Mouse (Mus musculus) midbrain, postnatal 0 days (tissue): ENCODE data around the gene Mrc2. TPM values are rescaled to one million over a fixed set of nuclear protein-coding genes. Genes with fewer than 3 reads are reported as not detected.

Source experiments
- ATAC-seq: fragments of 200-750 bp; cut with Nextera tagmentation; 2 replicates; pipeline ENCODE4 v1.8.0; 2017; ENCODE audit warnings: moderate number of reproducible peaks, mild to moderate bottlenecking, moderate TSS enrichment, moderate library complexity; ENCODE audit not compliant: low FRiP score
- DNase-seq: peaks from one replicate; pipeline ENCODE4 v3.0.0-alpha.2; 2015; ENCODE audit warnings: low spot score
- H3K27ac ChIP-seq: fragments of 300-500 bp; sonication (generic); 2 replicates; pipeline ENCODE4 v1.5.1; 2014; ENCODE audit warnings: low read depth, mild to moderate bottlenecking, low read length, mixed read lengths
- H3K27me3 ChIP-seq: fragments of 300-500 bp; sonication (generic); 2 replicates; pipeline ENCODE4 v1.6.1; 2014; ENCODE audit warnings: low read length, control low read depth, mixed read lengths; ENCODE audit not compliant: insufficient read depth
- H3K36me3 ChIP-seq: fragments of 300-500 bp; sonication (generic); 2 replicates; pipeline ENCODE4 v1.6.1; 2014; ENCODE audit warnings: low read length, control low read depth, mixed read lengths; ENCODE audit not compliant: insufficient read depth
- H3K4me1 ChIP-seq: fragments of 300-500 bp; sonication (generic); 2 replicates; pipeline ENCODE4 v1.6.1; 2014; ENCODE audit warnings: mild to moderate bottlenecking, control low read depth, antibody characterized with exemption, low read length, mixed read lengths; ENCODE audit not compliant: insufficient read depth
- H3K4me2 ChIP-seq: fragments of 300-500 bp; sonication (generic); 2 replicates; pipeline ENCODE4 v1.6.1; 2014; ENCODE audit warnings: low read depth, mild to moderate bottlenecking, low read length, mixed read lengths; ENCODE audit not compliant: poor library complexity, severe bottlenecking
- H3K4me3 ChIP-seq: fragments of 300-500 bp; sonication (generic); 2 replicates; pipeline ENCODE4 v1.5.1; 2014; ENCODE audit warnings: low read depth, mild to moderate bottlenecking, low read length, moderate library complexity
- H3K9ac ChIP-seq: fragments of 300-500 bp; sonication (generic); replicated peaks from 2 replicates; pipeline ENCODE4 v1.6.1; 2014; ENCODE audit warnings: mild to moderate bottlenecking, low read length, moderate library complexity, mixed read lengths; ENCODE audit not compliant: poor library complexity, severe bottlenecking
- H3K9me3 ChIP-seq: fragments of 300-500 bp; sonication (generic); 2 replicates; pipeline ENCODE4 v1.6.1; 2016; ENCODE audit warnings: low read length, control low read depth
- CTCF ChIP-seq: IDR thresholded peaks from 2 replicates; pipeline ENCODE4 v1.5.1; 2016; ENCODE audit warnings: antibody characterized with exemption, mild to moderate bottlenecking
- WGBS: fragments of 180-500 bp; shearing (Covaris S2); extraction: QIAGEN DNeasy Blood & Tissue Kit; methylation state at CpG from one replicate; pipeline ENCODE4 v1.1.7; 2014; 5-methylcytosine and 5-hydroxymethylcytosine counted together
- polyA plus RNA-seq: library from polyadenylated mRNA; unstranded; fragments of >200 nt; fragmentation: Nextera tagmentation; extraction: Ambion mirVana; gene quantifications from 2 replicates; pipeline ENCODE4 v1.2.1, GENCODE M21; 2015
- total RNA-seq: library from RNA; depleted of rRNA; stranded (reverse); fragments of >200 nt; gene quantifications from 2 replicates; pipeline ENCODE4 v1.2.3, GENCODE M21; 2014

Mrc2 gene
- total and polyA plus RNA-seq, 2 experiments from 2014 or later = 3.4 to 20.5 TPM

DNA sequence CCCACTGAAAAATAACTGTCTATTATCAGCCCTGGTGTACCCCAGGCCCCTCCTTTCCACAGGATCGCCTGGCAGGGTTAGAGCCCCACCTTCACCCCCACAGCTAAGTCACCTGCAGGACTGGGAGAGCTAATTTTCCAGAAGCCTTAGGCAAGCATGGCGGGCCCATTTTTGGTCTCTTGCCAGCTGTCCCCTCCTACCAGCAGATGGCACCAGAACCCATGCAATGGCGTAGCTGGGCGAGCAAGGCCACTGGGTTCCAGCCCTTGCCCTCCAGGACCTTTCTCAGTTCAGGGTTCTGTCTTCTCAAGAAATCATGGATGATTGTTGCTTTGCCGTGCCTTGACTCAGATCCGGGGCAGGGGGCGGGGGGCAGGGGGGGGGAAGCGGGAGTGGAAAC, 40.0 kb downstream of the Mrc2 start:
- peak; percentile 36; the same call in 1 of the 2 replicates for ATAC-seq

DNA sequence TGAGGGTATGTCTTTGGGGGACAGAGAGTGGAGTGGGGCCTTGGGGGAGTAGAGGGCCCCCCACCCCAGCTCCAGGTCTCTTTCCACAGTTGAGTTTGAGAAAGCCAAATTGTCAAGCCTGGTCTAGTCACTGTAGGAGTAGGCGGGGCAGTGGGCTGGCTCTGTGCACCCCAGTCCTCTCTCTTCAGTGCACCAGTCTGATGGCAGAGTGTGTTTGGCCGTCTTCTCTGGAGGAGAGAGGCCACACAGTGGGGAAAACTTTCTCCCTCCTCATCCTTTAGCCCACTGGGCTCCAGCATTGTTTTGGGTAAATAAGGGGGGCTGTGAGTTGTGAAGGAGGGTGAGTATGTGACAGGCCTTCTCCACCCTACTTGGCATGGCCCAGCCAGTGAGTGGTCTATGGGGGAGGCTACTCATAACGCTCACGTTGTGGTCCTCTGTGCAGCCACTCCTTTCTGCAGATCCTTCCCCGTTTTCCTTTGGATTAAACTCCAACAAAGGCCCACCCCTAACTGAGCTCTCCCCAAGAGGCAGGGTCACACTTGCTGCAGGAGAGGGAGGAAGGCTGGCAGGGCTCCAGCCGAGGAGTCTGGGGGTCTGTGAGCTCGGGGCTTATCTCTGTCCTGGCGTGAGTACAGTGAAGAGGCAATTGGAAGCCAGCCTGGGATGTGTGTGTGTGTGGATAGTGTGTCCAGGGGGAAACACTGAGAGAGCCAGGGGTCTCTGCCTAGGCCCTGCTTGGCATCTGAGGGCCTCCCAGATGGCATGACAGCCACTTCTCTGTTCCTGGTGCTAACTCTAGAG, 41.6 kb downstream of the Mrc2 start:
- TF ChIP-seq CTCF = no peak
- 53% methylated on average over 8 of the region's 8 CpGs for WGBS
- no peak overlapping the region for H3K9ac ChIP-seq
- DNase-seq = no peak
- H3K4me2 ChIP-seq = no peak overlapping the region
- no peak overlapping the region for H3K4me3 ChIP-seq
- no peaks in the 10 kb centered on the region for H3K27me3 ChIP-seq
- no peak overlapping the region for H3K27ac ChIP-seq
- ATAC-seq = no peak
- H3K4me1 ChIP-seq = no peaks in the 10 kb centered on the region
- H3K9me3 ChIP-seq = no peaks in the 10 kb centered on the region
- H3K36me3 ChIP-seq = no peaks in the 10 kb centered on the region

More for the DNA sequence above, 40.0 kb downstream of the Mrc2 start:
- peak; percentile 83 for DNase-seq
- H3K4me2 ChIP-seq = no peak overlapping the region
- H3K27ac ChIP-seq = no peak overlapping the region
- no peak overlapping the region for H3K9ac ChIP-seq
- H3K9me3 ChIP-seq = no peaks in the 10 kb centered on the region
- H3K4me1 ChIP-seq = no peaks in the 10 kb centered on the region
- whole genome bisulfite sequencing = 63% methylated on average over 8 of the region's 8 CpGs
- H3K36me3 ChIP-seq = no peaks in the 10 kb centered on the region
- H3K27me3 ChIP-seq = no peaks in the 10 kb centered on the region
- peak; percentile 86 for TF ChIP-seq CTCF
- no peak overlapping the region for H3K4me3 ChIP-seq

DNA sequence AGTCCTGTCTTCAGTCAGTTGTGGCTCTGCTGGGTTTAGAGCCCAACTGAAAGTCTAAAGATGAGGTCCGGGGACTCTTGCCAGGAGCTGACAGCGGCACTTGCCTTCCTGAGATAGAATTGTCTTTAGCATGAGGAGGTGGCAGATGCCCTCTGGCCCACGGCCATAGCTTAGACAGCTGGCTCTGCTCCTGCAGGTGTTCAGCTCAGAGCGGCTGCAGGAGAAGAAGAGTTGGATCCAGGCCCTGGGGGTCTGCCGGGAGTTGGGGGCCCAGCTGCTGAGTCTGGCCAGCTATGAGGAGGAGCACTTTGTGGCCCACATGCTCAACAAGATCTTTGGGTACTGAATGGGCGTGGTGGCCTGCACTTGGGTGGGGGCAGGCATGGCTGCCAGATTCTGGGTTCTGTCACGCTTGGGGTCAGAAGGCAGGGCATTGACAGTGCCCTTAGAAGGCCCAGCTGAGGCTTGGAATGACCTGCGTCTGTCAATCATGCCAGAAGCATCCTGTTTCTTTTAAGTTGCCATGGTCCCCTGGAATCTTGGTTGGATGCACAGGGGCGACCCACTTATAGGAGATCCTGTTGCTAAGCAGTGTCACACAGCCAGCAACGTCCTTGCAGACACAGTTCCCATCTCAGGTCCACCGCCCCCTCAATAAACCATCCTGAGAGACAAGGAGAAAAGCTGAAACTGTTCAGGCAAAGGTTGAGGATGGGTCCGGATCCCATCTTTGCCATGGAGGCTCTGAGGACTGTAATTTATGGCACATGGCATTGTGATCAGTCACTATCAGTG, 46.4 kb downstream of the Mrc2 start:
- Histone ChIP-seq H3K36me3 (no peaks in the 10 kb centered on the region), H3K27me3 (no peaks in the 10 kb centered on the region), H3K9me3 (no peaks in the 10 kb centered on the region), H3K4me3 (no peak overlapping the region), H3K9ac (no peak overlapping the region), H3K27ac (no peak overlapping the region), H3K4me1 (no peaks in the 10 kb centered on the region), H3K4me2 (no peak overlapping the region)
- TF ChIP-seq CTCF = no peak
- no peak for ATAC-seq
- 79% methylated on average over 12 of the region's 12 CpGs for WGBS
- peak; percentile 75 for DNase-seq

DNA sequence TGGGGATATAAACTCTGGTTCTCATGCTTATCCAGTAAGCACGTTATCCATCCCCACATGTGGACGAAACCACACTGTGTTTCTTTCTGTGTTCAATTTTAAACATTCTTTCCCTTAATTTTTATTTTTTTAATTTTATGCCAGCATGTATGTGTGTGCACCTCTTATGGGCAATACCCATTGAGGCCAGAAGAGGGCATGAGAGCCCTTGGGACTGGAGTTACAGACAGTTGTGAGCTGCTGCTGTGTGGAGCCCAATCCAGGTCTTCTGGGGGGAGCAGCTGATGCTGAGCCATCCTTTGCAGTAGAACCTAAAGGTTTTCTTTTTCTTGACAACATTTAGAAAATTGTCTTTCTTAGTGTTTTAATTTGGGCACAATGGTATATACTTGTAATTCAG, 52.8 kb downstream of the Mrc2 start:
- ATAC-seq = no peak
- 77% methylated on average over 2 of the region's 2 CpGs for WGBS

DNA sequence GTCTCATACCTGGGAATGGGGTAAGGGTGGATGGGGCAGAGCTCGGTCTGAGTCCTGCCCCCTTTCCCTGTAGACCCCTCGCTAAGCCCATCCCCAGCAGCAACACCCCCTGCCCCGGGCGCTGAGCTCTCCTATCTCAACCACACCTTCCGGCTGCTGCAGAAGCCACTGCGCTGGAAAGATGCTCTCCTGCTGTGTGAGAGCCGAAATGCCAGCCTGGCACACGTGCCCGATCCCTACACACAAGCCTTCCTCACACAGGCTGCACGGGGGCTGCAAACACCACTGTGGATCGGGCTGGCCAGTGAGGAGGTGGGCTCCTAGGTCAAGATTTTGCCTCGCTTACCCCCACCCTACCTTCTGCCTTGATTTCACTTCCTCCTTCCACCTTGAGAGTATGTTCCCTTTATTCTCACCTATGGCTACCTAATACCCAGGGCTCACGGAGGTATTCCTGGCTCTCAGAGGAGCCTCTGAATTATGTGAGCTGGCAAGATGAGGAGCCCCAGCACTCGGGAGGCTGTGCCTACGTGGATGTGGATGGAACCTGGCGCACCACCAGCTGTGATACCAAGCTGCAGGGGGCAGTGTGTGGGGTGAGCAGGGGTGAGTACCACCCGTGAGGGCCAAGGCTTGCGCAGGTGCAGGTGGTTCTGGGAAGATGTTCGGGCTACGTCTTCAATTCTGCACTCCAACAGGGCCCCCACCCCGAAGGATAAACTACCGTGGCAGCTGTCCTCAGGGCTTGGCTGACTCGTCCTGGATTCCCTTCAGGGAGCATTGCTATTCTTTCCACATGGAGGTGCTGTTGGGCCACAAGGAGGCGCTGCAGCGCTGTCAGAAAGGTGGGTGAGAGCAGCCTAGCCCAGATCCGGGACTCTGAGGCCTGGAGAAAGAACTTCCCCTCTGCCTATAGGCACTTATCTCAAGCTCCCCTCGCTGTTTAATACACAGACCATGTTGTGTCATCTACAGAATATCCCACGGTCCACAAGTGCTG, 55.0 kb downstream of the Mrc2 start:
- H3K27ac ChIP-seq = no peak overlapping the region
- no peaks in the 10 kb centered on the region for H3K9me3 ChIP-seq
- H3K36me3 ChIP-seq = no peaks in the 10 kb centered on the region
- peak; percentile 93 for DNase-seq
- ATAC-seq = peak; percentile 72
- no peak overlapping the region for H3K4me3 ChIP-seq
- no peaks in the 10 kb centered on the region for H3K27me3 ChIP-seq
- no peak overlapping the region for H3K9ac ChIP-seq
- peak; percentile 94 for TF ChIP-seq CTCF
- H3K4me1 ChIP-seq = no peaks in the 10 kb centered on the region
- 57% methylated on average over 28 of the region's 28 CpGs for WGBS
- H3K4me2 ChIP-seq = no peak overlapping the region; the same call in 1 of the 2 replicates

More for the DNA sequence above, 52.8 kb downstream of the Mrc2 start:
- DNase-seq = peak; percentile 27
- Histone ChIP-seq H3K4me2 (no peak overlapping the region), H3K4me3 (no peak overlapping the region), H3K27me3 (no peaks in the 10 kb centered on the region), H3K4me1 (no peaks in the 10 kb centered on the region), H3K9me3 (no peaks in the 10 kb centered on the region), H3K36me3 (no peaks in the 10 kb centered on the region), H3K27ac (no peak overlapping the region), H3K9ac (no peak overlapping the region)
- TF ChIP-seq CTCF = peak; percentile 72
